Mouse (Mus musculus) lung, postnatal 0 days (tissue): ENCODE measurements at regions not wholly inside any gene's neighbourhood (a gene's known extent, or its start where the extent isn't known, plus 50 kb on each side); places are given as distances from the start of the nearest gene placed in this dataset.
"Not testable (repeated sequence)": the region's sequence is repeated elsewhere in the genome, so short reads cannot be mapped to it uniquely, and the experiment has no call there.

Source experiments
- CTCF ChIP-seq: IDR thresholded peaks from 2 replicates; pipeline ENCODE4 v1.5.1; 2016; ENCODE audit warnings: antibody characterized with exemption, mild to moderate bottlenecking
- EP300 ChIP-seq: IDR thresholded peaks from 2 replicates; pipeline ENCODE4 v1.6.1; 2016; ENCODE audit warnings: antibody characterized with exemption, mild to moderate bottlenecking, control low read depth

DNA sequence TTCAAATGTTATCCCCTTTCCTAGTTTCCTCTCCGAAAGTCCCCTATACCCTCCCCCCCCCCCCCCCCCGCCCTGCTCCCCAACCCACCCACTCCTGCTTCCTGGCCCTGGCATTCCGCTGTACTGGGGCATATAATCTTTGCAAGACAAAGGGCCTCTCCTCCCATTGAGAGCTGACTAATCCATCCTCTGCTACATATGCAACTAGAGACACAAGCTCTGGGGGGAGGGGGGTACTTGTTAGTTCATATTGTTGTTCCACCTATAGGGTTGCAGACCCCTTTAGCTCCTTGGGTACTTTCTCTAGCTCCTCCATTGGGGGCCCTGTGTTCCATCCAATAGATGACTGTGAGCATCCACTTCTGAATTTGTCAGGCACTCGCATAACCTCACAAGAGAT lies 63.9 kb upstream of the Tnfrsf8 start:
- TF ChIP-seq CTCF, EP300: not testable (repeated sequence)
